Mouse (Mus musculus) heart, adult 2 months (tissue): ENCODE measurements around the gene Gata2.

Experiments used
- CTCF ChIP-seq: fragments of 200-600 bp; IDR thresholded peaks from 2 replicates; pipeline ENCODE4 v1.8.1; 2022; ENCODE audit warnings: antibody characterized with exemption, mild to moderate bottlenecking, moderate library complexity
- EP300 ChIP-seq: fragments of 200-500 bp; IDR thresholded peaks from 2 replicates; pipeline ENCODE4 v1.6.1; 2011; ENCODE audit warnings: low read depth, low read length, control low read depth; ENCODE audit not compliant: insufficient read depth
- POLR2A ChIP-seq: fragments of 200-500 bp; IDR thresholded peaks from 2 replicates; pipeline ENCODE4 v1.6.1; 2011; ENCODE audit warnings: mild to moderate bottlenecking, low read depth, low read length, control low read depth; ENCODE audit not compliant: insufficient read depth

DNA sequence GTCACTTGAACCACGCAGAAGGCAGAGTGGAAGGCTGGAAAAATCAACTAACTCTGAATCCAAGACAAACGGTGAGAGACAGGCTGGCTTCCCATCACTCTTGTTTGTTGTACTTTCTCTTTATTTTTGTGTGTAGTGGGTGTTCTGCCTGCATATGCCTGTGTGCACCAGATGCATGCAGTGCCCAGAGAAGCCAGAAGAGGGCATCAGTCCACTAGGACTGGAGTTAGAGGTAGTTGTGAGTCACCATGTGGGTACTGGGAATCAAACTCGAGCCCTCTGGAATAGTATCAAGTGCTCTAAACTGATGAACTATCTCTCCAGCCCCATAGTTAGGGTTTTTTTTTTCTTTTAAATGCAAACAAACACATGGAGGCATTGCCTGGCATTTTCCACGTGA is 42.4 kb upstream of the Gata2 start:
- peak; percentile 49 for TF ChIP-seq CTCF
- TF ChIP-seq POLR2A = no peak
- no peak for TF ChIP-seq EP300
